Mouse (Mus musculus) hindbrain, embryonic 14.5 days (tissue): ENCODE measurements around the gene Rbfox1. TPM values are rescaled to one million over a fixed set of nuclear protein-coding genes. Genes with fewer than 3 reads are reported as not detected.

Source experiments
- ATAC-seq: fragments of 200-750 bp; cut with Nextera tagmentation; 2 replicates; pipeline ENCODE4 v1.8.0; 2017; ENCODE audit warnings: moderate number of reproducible peaks, mild to moderate bottlenecking, moderate TSS enrichment, moderate library complexity; ENCODE audit not compliant: low FRiP score
- DNase-seq: peaks from one replicate; pipeline ENCODE4 v3.0.0-alpha.2; 2015; ENCODE audit warnings: low spot score
- H3K27ac ChIP-seq: fragments of 300-500 bp; sonication (generic); 2 replicates; pipeline ENCODE4 v1.5.1; 2014; ENCODE audit warnings: mild to moderate bottlenecking, moderate library complexity
- H3K27me3 ChIP-seq: fragments of 300-500 bp; sonication (generic); 2 replicates; pipeline ENCODE4 v1.6.1; 2014; ENCODE audit warnings: mild to moderate bottlenecking, low read length, mixed read lengths; ENCODE audit not compliant: control insufficient read depth, insufficient read depth
- H3K36me3 ChIP-seq: fragments of 300-500 bp; sonication (generic); replicated peaks from 2 replicates; pipeline ENCODE4 v1.6.1; 2014; ENCODE audit not compliant: control insufficient read depth, insufficient read depth
- H3K4me1 ChIP-seq: fragments of 300-500 bp; sonication (generic); replicated peaks from 2 replicates; pipeline ENCODE4 v1.6.1; 2014; ENCODE audit warnings: antibody characterized with exemption, low read length, mixed read lengths; ENCODE audit not compliant: control insufficient read depth, insufficient read depth
- H3K4me2 ChIP-seq: fragments of 300-500 bp; sonication (generic); replicated peaks from 2 replicates; pipeline ENCODE4 v1.6.1; 2014; ENCODE audit warnings: mild to moderate bottlenecking, moderate library complexity
- H3K4me3 ChIP-seq: fragments of 300-500 bp; sonication (generic); replicated peaks from 2 replicates; pipeline ENCODE4 v1.5.1; 2014; ENCODE audit warnings: mild to moderate bottlenecking, low read length
- H3K9ac ChIP-seq: fragments of 300-500 bp; sonication (generic); 2 replicates; pipeline ENCODE4 v1.6.1; 2014
- H3K9me3 ChIP-seq: fragments of 300-500 bp; sonication (generic); 2 replicates; pipeline ENCODE4 v1.6.1; 2016; ENCODE audit warnings: low read length; ENCODE audit not compliant: control insufficient read depth
- WGBS: fragments of 180-500 bp; shearing (Covaris S2); extraction: QIAGEN DNeasy Blood & Tissue Kit; methylation state at CpG from one replicate; pipeline ENCODE4 v1.1.7; 2014; 5-methylcytosine and 5-hydroxymethylcytosine counted together
- polyA plus RNA-seq: library from polyadenylated mRNA; unstranded; fragments of >200 nt; fragmentation: Nextera tagmentation; extraction: Ambion mirVana; gene quantifications from 2 replicates; pipeline ENCODE4 v1.2.1, GENCODE M21; 2014

Gene Rbfox1
- polyA plus RNA-seq, 1 experiment from 2014 or later: 217 TPM

GRCm38 (mm10) chr16:6271596-6272370 is 386.6 kb downstream of the Rbfox1 start:
- no peak overlapping the region for H3K4me2 ChIP-seq
- no peaks in the 10 kb centered on the region for H3K9me3 ChIP-seq
- ATAC-seq (no peak), DNase-seq (no peak)
- H3K27me3 ChIP-seq: no peaks in the 10 kb centered on the region
- no peaks in the 10 kb centered on the region for H3K36me3 ChIP-seq
- 80% methylated on average over 7 of the region's 7 CpGs for WGBS
- H3K27ac ChIP-seq: no peak overlapping the region
- H3K4me1 ChIP-seq: no peaks in the 10 kb centered on the region
- no peak overlapping the region for H3K9ac ChIP-seq
- no peak overlapping the region for H3K4me3 ChIP-seq

- Histone ChIP-seq H3K27me3 (no peaks in the 10 kb centered on the region), H3K27ac (no peak overlapping the region), H3K9ac (no peak overlapping the region), H3K9me3 (no peaks in the 10 kb centered on the region), H3K4me2 (no peak overlapping the region), H3K4me3 (no peak overlapping the region), H3K36me3 (no peaks in the 10 kb centered on the region), H3K4me1 (peaks cover 25% of the 10 kb centered on the region)
- no peak for ATAC-seq
- no peak for DNase-seq
- 77% methylated on average over 4 of the region's 4 CpGs for WGBS
Observed at GRCm38 (mm10) chr16:6283496-6283895, 398.3 kb downstream of the Rbfox1 start.

- no peak overlapping the region for H3K27ac ChIP-seq
- DNase-seq: no peak
- WGBS: 61% methylated on average over 4 of the region's 4 CpGs
- peaks cover 25% of the 10 kb centered on the region for H3K4me1 ChIP-seq
- ATAC-seq: no peak
- no peaks in the 10 kb centered on the region for H3K36me3 ChIP-seq
- no peak overlapping the region for H3K9ac ChIP-seq
- H3K9me3 ChIP-seq: no peaks in the 10 kb centered on the region
- no peaks in the 10 kb centered on the region for H3K27me3 ChIP-seq
- no peak overlapping the region for H3K4me2 ChIP-seq
- no peak overlapping the region for H3K4me3 ChIP-seq
Observed at GRCm38 (mm10) chr16:6284317-6284716, 399.2 kb downstream of the Rbfox1 start.

GRCm38 (mm10) chr16:6287699-6288098 is 402.5 kb downstream of the Rbfox1 start:
- DNase-seq (no peak), ATAC-seq (no peak)
- Histone ChIP-seq H3K9ac (no peak overlapping the region), H3K9me3 (no peaks in the 10 kb centered on the region), H3K27me3 (no peaks in the 10 kb centered on the region), H3K36me3 (no peaks in the 10 kb centered on the region), H3K4me1 (peaks cover 25% of the 10 kb centered on the region), H3K4me3 (no peak overlapping the region), H3K27ac (no peak overlapping the region), H3K4me2 (no peak overlapping the region)
- WGBS: 63% methylated on average over 2 of the region's 2 CpGs

- 78% methylated on average over 5 of the region's 5 CpGs for WGBS
- DNase-seq (no peak), ATAC-seq (no peak)
- Histone ChIP-seq H3K36me3 (no peaks in the 10 kb centered on the region), H3K27ac (no peak overlapping the region), H3K4me3 (no peak overlapping the region), H3K4me1 (no peaks in the 10 kb centered on the region), H3K4me2 (no peak overlapping the region), H3K9me3 (no peaks in the 10 kb centered on the region), H3K9ac (no peak overlapping the region), H3K27me3 (no peaks in the 10 kb centered on the region)
Observed at GRCm38 (mm10) chr16:6300112-6300511, 415.0 kb downstream of the Rbfox1 start.

- Histone ChIP-seq H3K4me1 (no peaks in the 10 kb centered on the region), H3K4me3 (no peak overlapping the region), H3K9ac (no peak overlapping the region), H3K27ac (no peak overlapping the region), H3K36me3 (no peaks in the 10 kb centered on the region), H3K27me3 (no peaks in the 10 kb centered on the region), H3K4me2 (no peak overlapping the region), H3K9me3 (no peaks in the 10 kb centered on the region)
- 45% methylated on average over 1 of the region's 1 CpGs for WGBS
- DNase-seq (no peak), ATAC-seq (no peak)
Observed at GRCm38 (mm10) chr16:6303082-6303481, 417.9 kb downstream of the Rbfox1 start.

GRCm38 (mm10) chr16:6309940-6310339 is 424.8 kb downstream of the Rbfox1 start:
- H3K9me3 ChIP-seq: no peaks in the 10 kb centered on the region
- H3K27ac ChIP-seq: no peak overlapping the region
- H3K4me2 ChIP-seq: no peak overlapping the region
- no peak overlapping the region for H3K4me3 ChIP-seq
- no peaks in the 10 kb centered on the region for H3K27me3 ChIP-seq
- no peaks in the 10 kb centered on the region for H3K4me1 ChIP-seq
- no peak overlapping the region for H3K9ac ChIP-seq
- ATAC-seq (no peak), DNase-seq (no peak)
- no peaks in the 10 kb centered on the region for H3K36me3 ChIP-seq

- H3K9me3 ChIP-seq: no peaks in the 10 kb centered on the region
- no peak overlapping the region for H3K4me2 ChIP-seq
- no peak overlapping the region for H3K9ac ChIP-seq
- H3K36me3 ChIP-seq: no peaks in the 10 kb centered on the region
- ATAC-seq (no peak), DNase-seq (no peak)
- H3K27ac ChIP-seq: no peak overlapping the region
- no peak overlapping the region for H3K4me3 ChIP-seq
- no peaks in the 10 kb centered on the region for H3K27me3 ChIP-seq
- no peaks in the 10 kb centered on the region for H3K4me1 ChIP-seq
- WGBS: 80% methylated on average over 18 of the region's 18 CpGs
Observed at GRCm38 (mm10) chr16:6310744-6311678, 425.9 kb downstream of the Rbfox1 start.

- no peak overlapping the region for H3K27ac ChIP-seq
- no peak for DNase-seq
- no peak overlapping the region for H3K4me2 ChIP-seq
- H3K9ac ChIP-seq: no peak overlapping the region
- H3K36me3 ChIP-seq: no peaks in the 10 kb centered on the region
- H3K27me3 ChIP-seq: no peaks in the 10 kb centered on the region
- ATAC-seq: no peak
- no peak overlapping the region for H3K4me3 ChIP-seq
- 76% methylated on average over 6 of the region's 6 CpGs for WGBS
- no peaks in the 10 kb centered on the region for H3K9me3 ChIP-seq
- H3K4me1 ChIP-seq: no peaks in the 10 kb centered on the region
Observed at GRCm38 (mm10) chr16:6313689-6314088, 428.5 kb downstream of the Rbfox1 start.
